Mouse (Mus musculus) small intestine, adult 2 months (tissue): ENCODE measurements around the gene Dleu7. TPM values are rescaled to one million over a fixed set of nuclear protein-coding genes. Genes with fewer than 3 reads are reported as not detected.
A peak's percentile ranks its signal among the peaks of the same experiment; 100 is the strongest.

Source experiments
- H3K27ac ChIP-seq: fragments of 200-500 bp; 2 replicates; pipeline ENCODE4 v1.5.1; 2012; ENCODE audit warnings: low read depth, low read length, control low read depth, inconsistent platforms; ENCODE audit not compliant: insufficient read depth
- H3K27me3 ChIP-seq: fragments of 200-500 bp; 2 replicates; pipeline ENCODE4 v1.6.1; 2012; ENCODE audit warnings: mild to moderate bottlenecking, moderate library complexity, low read length, inconsistent platforms; ENCODE audit not compliant: control insufficient read depth, insufficient read depth
- H3K36me3 ChIP-seq: fragments of 200-500 bp; 2 replicates; pipeline ENCODE4 v1.6.1; 2012; ENCODE audit warnings: mild to moderate bottlenecking, low read length, control low read depth, inconsistent platforms; ENCODE audit not compliant: control insufficient read depth, insufficient read depth
- H3K4me1 ChIP-seq: fragments of 200-500 bp; 2 replicates; pipeline ENCODE4 v1.6.1; 2012; ENCODE audit warnings: low read length, inconsistent platforms, mixed read lengths; ENCODE audit not compliant: control insufficient read depth, insufficient read depth, insufficient read length
- H3K4me3 ChIP-seq: fragments of 200-500 bp; 2 replicates; pipeline ENCODE4 v1.5.1; 2012; ENCODE audit warnings: low read depth, mild to moderate bottlenecking, control low read depth, inconsistent platforms, low read length, moderate library complexity
- CTCF ChIP-seq: fragments of 200-500 bp; IDR thresholded peaks from 2 replicates; pipeline ENCODE4 v1.5.1; 2012; ENCODE audit warnings: low read depth, mild to moderate bottlenecking, control low read depth, inconsistent platforms, low read length, moderate library complexity, mixed read lengths; ENCODE audit not compliant: insufficient replicate concordance, insufficient read length; ENCODE audit errors: extremely low read depth
- POLR2A ChIP-seq: fragments of 200-500 bp; IDR thresholded peaks from 2 replicates; pipeline ENCODE4 v1.6.1; 2012; ENCODE audit warnings: low read depth, mild to moderate bottlenecking, control low read depth, inconsistent platforms, low read length, moderate library complexity
- WGBS: fragments of 180-500 bp; shearing (Covaris S2); methylation state at CpG from one replicate; pipeline ENCODE4 v1.1.7; 2018; 5-methylcytosine and 5-hydroxymethylcytosine counted together
- polyA plus RNA-seq: library from polyadenylated mRNA; depleted of rRNA; stranded (reverse); fragments of >200 nt; gene quantifications from 2 replicates; pipeline ENCODE4 v1.2.3, GENCODE M21; 2012

Gene Dleu7
- polyA plus RNA-seq, 1 experiment, result 0.39 TPM

DNA sequence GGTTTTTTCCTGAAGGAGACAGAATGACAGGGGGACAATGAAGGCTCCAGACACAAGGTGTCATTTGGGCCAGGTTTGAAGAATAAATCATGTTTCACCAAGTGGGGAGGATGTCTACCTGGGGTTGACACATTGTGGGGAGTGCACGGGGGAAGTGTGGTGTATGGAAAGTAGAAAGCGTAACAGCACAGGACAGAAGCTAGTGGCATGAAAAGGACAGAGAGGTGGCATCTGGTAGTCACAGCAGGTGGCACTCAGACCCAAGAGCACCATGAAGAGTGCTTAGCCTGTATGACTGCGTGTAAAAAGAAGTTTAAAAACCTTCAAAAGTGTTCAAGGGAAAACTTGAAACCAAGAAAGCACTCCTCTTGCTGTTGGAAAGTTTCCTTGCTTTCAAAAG is 42.8 kb downstream of the Dleu7 start:
- TF ChIP-seq CTCF, result no peak
- TF ChIP-seq POLR2A, result no peak
- WGBS, result 91% methylated on average over 3 of the region's 3 CpGs
- H3K4me1 ChIP-seq, result peaks cover 14% of the 10 kb centered on the region
- no peak overlapping the region for H3K27ac ChIP-seq
- no peak overlapping the region for H3K4me3 ChIP-seq
- no peaks in the 10 kb centered on the region for H3K36me3 ChIP-seq
- no peaks in the 10 kb centered on the region for H3K27me3 ChIP-seq

DNA sequence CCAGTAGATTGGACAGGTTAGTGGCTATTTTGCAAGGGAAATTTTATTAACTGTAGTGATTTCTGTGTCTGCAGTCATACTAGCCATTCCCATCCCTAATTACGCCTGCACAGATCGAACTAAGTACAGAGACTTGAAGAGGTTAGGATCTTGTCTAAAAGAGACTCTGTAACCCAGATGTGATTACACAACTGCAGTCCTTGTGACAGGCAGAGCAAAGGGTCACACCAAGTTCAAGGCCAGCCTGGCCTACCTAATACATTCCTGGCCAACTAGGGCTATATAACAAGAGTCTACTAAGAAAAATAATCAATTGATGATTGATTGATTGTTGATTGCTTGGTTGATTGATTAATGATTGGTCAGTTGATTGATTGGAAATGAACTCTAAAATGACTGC is 43.6 kb downstream of the Dleu7 start:
- H3K36me3 ChIP-seq, result no peaks in the 10 kb centered on the region
- H3K4me3 ChIP-seq, result no peak overlapping the region
- peaks cover 14% of the 10 kb centered on the region for H3K4me1 ChIP-seq
- H3K27me3 ChIP-seq, result no peaks in the 10 kb centered on the region
- WGBS, result 71% methylated on average over 2 of the region's 2 CpGs
- TF ChIP-seq CTCF (no peak), POLR2A (no peak)
- H3K27ac ChIP-seq, result 0 out of 2 replicates have a peak overlapping the region, but pooled peaks have one; percentile 4

DNA sequence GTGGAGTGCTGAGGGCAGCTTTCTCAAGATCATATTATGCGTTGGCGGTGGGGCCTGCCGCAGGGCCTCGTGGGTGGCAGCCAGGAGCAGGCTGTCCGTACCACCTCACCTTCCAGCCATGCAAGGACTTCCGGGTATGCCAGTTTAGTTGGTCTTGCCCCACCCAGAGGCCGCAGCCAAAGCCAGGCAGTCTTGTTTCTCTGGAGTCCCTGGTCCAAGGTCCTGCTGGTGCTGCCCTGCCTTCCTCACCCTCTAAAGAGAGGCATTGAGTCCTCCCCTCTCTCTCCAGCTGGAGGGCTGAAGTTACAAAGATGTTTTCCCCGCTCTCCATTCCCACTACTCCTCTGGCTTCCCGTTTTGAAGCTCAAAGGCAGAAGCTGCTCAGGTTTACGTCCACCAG is 44.1 kb downstream of the Dleu7 start:
- Histone ChIP-seq H3K4me1 (peaks cover 14% of the 10 kb centered on the region), H3K4me3 (no peak overlapping the region), H3K27me3 (no peaks in the 10 kb centered on the region), H3K36me3 (no peaks in the 10 kb centered on the region), H3K27ac (peak overlapping the region; percentile 4; the same call in 1 of the 2 replicates)
- WGBS, result 56% methylated on average over 10 of the region's 10 CpGs
- TF ChIP-seq POLR2A (no peak), CTCF (no peak)

DNA sequence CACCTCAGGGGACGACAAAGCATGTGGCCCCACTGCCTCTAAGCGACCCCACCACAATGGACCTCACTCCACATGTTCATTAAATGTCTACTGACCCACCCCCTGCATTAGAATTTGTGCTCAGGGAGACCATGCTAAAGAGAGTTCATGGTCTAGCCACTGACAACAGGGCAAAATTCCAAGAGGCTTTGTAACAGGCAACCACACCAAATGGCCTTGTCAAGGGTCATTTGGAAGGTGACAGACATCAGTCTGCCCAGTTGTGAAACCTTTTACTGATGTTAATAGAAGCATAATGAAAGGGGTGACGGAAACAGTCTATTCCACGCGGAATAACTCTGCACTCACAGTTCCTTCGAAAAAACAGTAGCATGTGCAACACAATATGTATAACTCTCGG is 44.5 kb downstream of the Dleu7 start:
- WGBS, result 93% methylated on average over 7 of the region's 7 CpGs
- no peaks in the 10 kb centered on the region for H3K36me3 ChIP-seq

DNA sequence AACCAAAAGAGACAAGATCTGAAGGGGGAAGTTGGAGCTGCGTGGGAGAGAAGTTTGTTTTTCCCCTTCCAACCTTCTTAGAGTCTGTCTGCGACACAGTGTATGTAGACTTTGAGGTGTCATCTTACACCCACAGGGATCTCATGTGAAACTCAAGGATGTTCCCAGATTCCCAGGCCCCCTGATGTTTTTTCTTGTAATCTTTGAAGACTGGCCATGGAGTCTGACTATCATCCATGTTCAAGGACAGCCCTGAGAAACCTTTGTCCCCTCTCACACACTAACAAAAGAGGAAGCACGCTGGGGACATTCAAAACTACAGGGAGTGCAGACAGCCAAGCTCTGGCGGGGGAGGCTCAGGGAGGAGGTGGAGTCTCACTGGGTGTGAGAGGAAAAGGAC is 47.3 kb downstream of the Dleu7 start:
- Histone ChIP-seq H3K27me3 (no peaks in the 10 kb centered on the region), H3K4me3 (no peak overlapping the region), H3K4me1 (peaks cover 17% of the 10 kb centered on the region), H3K27ac (no peak overlapping the region), H3K36me3 (no peaks in the 10 kb centered on the region)
- TF ChIP-seq POLR2A, result no peak
- no peak for TF ChIP-seq CTCF
- WGBS, result 26% methylated on average over 4 of the region's 4 CpGs

More for the DNA sequence above, 44.5 kb downstream of the Dleu7 start:
- Histone ChIP-seq H3K27ac (0 out of 2 replicates have a peak overlapping the region, but pooled peaks have one; percentile 4), H3K27me3 (no peaks in the 10 kb centered on the region), H3K4me1 (peaks cover 17% of the 10 kb centered on the region), H3K4me3 (no peak overlapping the region)
- no peak for TF ChIP-seq CTCF
- no peak for TF ChIP-seq POLR2A

DNA sequence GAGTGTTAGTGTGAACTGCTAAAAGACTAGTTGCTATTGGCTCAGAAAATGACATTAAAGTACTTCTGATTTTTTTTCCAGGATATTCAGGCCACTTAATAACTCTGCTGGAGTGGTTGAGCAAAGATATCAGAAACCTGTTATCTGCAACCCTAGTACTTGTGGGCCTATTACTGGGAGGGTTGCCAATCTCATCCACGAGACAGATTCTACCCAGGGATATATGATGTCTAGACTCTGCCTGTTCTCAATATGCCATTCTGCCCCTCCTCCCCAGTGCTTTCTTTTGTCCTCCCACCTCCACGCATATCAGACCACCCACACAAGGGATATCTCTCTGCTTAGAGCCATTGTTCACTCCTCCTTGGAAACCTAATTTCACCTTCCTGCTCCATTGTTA is 49.3 kb downstream of the Dleu7 start:
- 53% methylated on average over 2 of the region's 2 CpGs for WGBS
- no peaks in the 10 kb centered on the region for H3K27me3 ChIP-seq
- no peak overlapping the region for H3K27ac ChIP-seq
- no peak overlapping the region for H3K4me3 ChIP-seq
- H3K4me1 ChIP-seq, result peaks cover 11% of the 10 kb centered on the region; the same call in 1 of the 2 replicates
- H3K36me3 ChIP-seq, result no peaks in the 10 kb centered on the region
- TF ChIP-seq CTCF (no peak), POLR2A (no peak)

DNA sequence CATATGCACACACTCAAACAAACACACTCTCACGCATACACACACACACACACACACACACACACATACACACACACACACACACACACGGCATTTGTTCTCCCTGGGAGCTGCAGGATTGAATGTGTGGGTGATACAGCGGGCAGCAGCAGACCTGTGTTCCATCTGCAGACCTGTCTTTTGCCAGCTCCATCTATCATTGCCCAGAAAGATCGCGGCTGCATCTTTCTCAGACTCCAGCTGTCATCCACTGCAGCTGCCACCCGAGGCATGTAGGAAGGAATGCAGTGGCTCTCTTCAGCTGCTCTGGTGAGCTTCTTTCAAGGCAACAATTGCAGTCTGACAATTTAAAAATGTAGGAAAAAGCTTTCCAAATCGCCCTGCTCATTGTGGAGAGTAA is 56.9 kb downstream of the Dleu7 start:
- Histone ChIP-seq H3K27ac (no peak overlapping the region), H3K27me3 (no peaks in the 10 kb centered on the region), H3K4me3 (no peak overlapping the region), H3K36me3 (no peaks in the 10 kb centered on the region), H3K4me1 (no peaks in the 10 kb centered on the region)
- TF ChIP-seq POLR2A, result no peak
- TF ChIP-seq CTCF, result no peak
- WGBS, result 69% methylated on average over 7 of the region's 7 CpGs

DNA sequence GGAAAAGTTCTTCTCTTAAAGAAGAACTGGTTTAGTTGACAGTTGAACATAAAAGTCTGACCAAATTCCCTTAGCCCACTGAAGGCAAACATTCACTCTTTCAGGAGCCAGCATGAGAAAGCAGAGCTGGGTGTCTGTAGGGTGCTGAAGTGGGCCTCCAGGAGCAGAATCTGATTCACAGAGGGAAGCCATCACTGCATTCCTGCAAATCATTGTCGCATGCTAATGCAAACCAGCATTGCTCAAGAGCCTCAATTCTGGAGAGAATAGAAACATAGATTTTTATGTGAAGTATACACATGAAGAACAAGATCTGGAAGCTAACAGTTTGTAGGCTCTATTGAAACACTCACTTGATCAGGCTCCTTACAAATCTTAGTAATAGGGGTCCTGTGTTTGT is 57.6 kb downstream of the Dleu7 start:
- WGBS, result 61% methylated on average over 1 of the region's 1 CpGs
- H3K36me3 ChIP-seq, result no peaks in the 10 kb centered on the region
- H3K4me1 ChIP-seq, result no peaks in the 10 kb centered on the region
- no peaks in the 10 kb centered on the region for H3K27me3 ChIP-seq
- TF ChIP-seq POLR2A, result no peak
- no peak for TF ChIP-seq CTCF
- no peak overlapping the region for H3K27ac ChIP-seq
- no peak overlapping the region for H3K4me3 ChIP-seq
